Mouse (Mus musculus): ENCODE measurements around the gene Gadd45a. TPM values are rescaled to one million over a fixed set of nuclear protein-coding genes. Genes with fewer than 3 reads are reported as not detected.
A peak's percentile ranks its signal among the peaks of the same experiment; 100 is the strongest.
"Not testable (repeated sequence)": the region's sequence is repeated elsewhere in the genome, so short reads cannot be mapped to it uniquely, and the experiment has no call there.

Gene Gadd45a
- polyA plus RNA-seq, 1 experiment from 2014 or later: 27.0 TPM

- H3K27me3 ChIP-seq: peaks cover 6% of the 10 kb centered on the region; the same call in 1 of the 2 replicates
Observed at GRCm38 (mm10) chr6:67029312-67029950, 7.8 kb downstream of the Gadd45a start.

GRCm38 (mm10) chr6:67027438-67028142 is 9.7 kb downstream of the Gadd45a start:
- H3K4me1 ChIP-seq: peaks cover 9% of the 10 kb centered on the region
- no peak overlapping the region for H3K9ac ChIP-seq
- peaks cover 6% of the 10 kb centered on the region; the same call in 1 of the 2 replicates for H3K27me3 ChIP-seq
- no peak for ATAC-seq (ENCODE audit: low FRiP score)
- no peaks in the 10 kb centered on the region for H3K36me3 ChIP-seq (replicated peaks)
- H3K4me3 ChIP-seq (replicated peaks): no peak overlapping the region
- H3K4me2 ChIP-seq: no peak overlapping the region
- no peak overlapping the region for H3K27ac ChIP-seq
- WGBS: 80% methylated on average over 9 of the region's 9 CpGs
- H3K9me3 ChIP-seq: no peaks in the 10 kb centered on the region

More at GRCm38 (mm10) chr6:67029312-67029950, 7.8 kb downstream of the Gadd45a start:
- Histone ChIP-seq H3K4me3 (replicated peaks) (no peak overlapping the region), H3K36me3 (replicated peaks) (no peaks in the 10 kb centered on the region), H3K9ac (no peak overlapping the region), H3K9me3 (no peaks in the 10 kb centered on the region), H3K4me1 (peaks cover 15% of the 10 kb centered on the region), H3K4me2 (no peak overlapping the region), H3K27ac (no peak overlapping the region)
- WGBS: 33% methylated on average over 5 of the region's 5 CpGs
- peak; percentile 57; the same call in 1 of the 2 replicates for ATAC-seq (ENCODE audit: low FRiP score)

GRCm38 (mm10) chr6:67026661-67027060 is 10.6 kb downstream of the Gadd45a start:
- ATAC-seq (ENCODE audit: low FRiP score): no peak
- peaks cover 6% of the 10 kb centered on the region; the same call in 1 of the 2 replicates for H3K27me3 ChIP-seq
- no peaks in the 10 kb centered on the region for H3K9me3 ChIP-seq
- H3K4me1 ChIP-seq: peaks cover 9% of the 10 kb centered on the region
- no peak overlapping the region for H3K4me3 ChIP-seq (replicated peaks)
- H3K4me2 ChIP-seq: no peak overlapping the region
- 72% methylated on average over 3 of the region's 3 CpGs for WGBS
- no peak overlapping the region for H3K27ac ChIP-seq
- H3K36me3 ChIP-seq (replicated peaks): no peaks in the 10 kb centered on the region
- no peak overlapping the region for H3K9ac ChIP-seq

- Histone ChIP-seq H3K9me3 (no peaks in the 10 kb centered on the region), H3K9ac (no peak overlapping the region), H3K27me3 (no peaks in the 10 kb centered on the region), H3K4me1 (no peaks in the 10 kb centered on the region), H3K36me3 (replicated peaks) (no peaks in the 10 kb centered on the region), H3K4me2 (no peak overlapping the region), H3K4me3 (replicated peaks) (no peak overlapping the region), H3K27ac (no peak overlapping the region)
- ATAC-seq (ENCODE audit: low FRiP score): no peak
- 84% methylated on average over 4 of the region's 4 CpGs for WGBS
Observed at GRCm38 (mm10) chr6:67023729-67024128, 13.5 kb downstream of the Gadd45a start.

GRCm38 (mm10) chr6:67021308-67021707 is 15.9 kb downstream of the Gadd45a start:
- WGBS: 84% methylated on average over 5 of the region's 5 CpGs
- Histone ChIP-seq H3K4me2 (no peak overlapping the region), H3K27me3 (no peaks in the 10 kb centered on the region), H3K4me1 (no peaks in the 10 kb centered on the region), H3K36me3 (replicated peaks) (no peaks in the 10 kb centered on the region), H3K4me3 (replicated peaks) (no peak overlapping the region), H3K27ac (no peak overlapping the region), H3K9ac (no peak overlapping the region), H3K9me3 (no peaks in the 10 kb centered on the region)
- ATAC-seq (ENCODE audit: low FRiP score): no peak

GRCm38 (mm10) chr6:67019001-67019400 is 18.3 kb downstream of the Gadd45a start:
- not testable (repeated sequence) for H3K27ac ChIP-seq; H3K9ac ChIP-seq; H3K27me3 ChIP-seq; H3K36me3 ChIP-seq (replicated peaks); H3K4me3 ChIP-seq (replicated peaks); ATAC-seq (ENCODE audit: low FRiP score); H3K4me2 ChIP-seq; H3K4me1 ChIP-seq; H3K9me3 ChIP-seq
- 80% methylated on average over 7 of the region's 7 CpGs for WGBS

GRCm38 (mm10) chr6:67018365-67018764 is 18.9 kb downstream of the Gadd45a start:
- Histone ChIP-seq H3K36me3 (replicated peaks) (no peaks in the 10 kb centered on the region), H3K9ac (no peak overlapping the region), H3K27me3 (no peaks in the 10 kb centered on the region), H3K4me2 (no peak overlapping the region), H3K27ac (no peak overlapping the region), H3K9me3 (no peaks in the 10 kb centered on the region), H3K4me1 (no peaks in the 10 kb centered on the region), H3K4me3 (replicated peaks) (no peak overlapping the region)
- WGBS: 48% methylated on average over 4 of the region's 4 CpGs
- ATAC-seq (ENCODE audit: low FRiP score): no peak

GRCm38 (mm10) chr6:67016520-67017111 is 20.6 kb downstream of the Gadd45a start:
- Histone ChIP-seq H3K9me3 (no peaks in the 10 kb centered on the region), H3K4me1 (no peaks in the 10 kb centered on the region), H3K4me2 (no peak overlapping the region), H3K27ac (no peak overlapping the region), H3K36me3 (replicated peaks) (no peaks in the 10 kb centered on the region), H3K27me3 (no peaks in the 10 kb centered on the region), H3K4me3 (replicated peaks) (no peak overlapping the region), H3K9ac (no peak overlapping the region)
- no peak for ATAC-seq (ENCODE audit: low FRiP score)
- 81% methylated on average over 7 of the region's 7 CpGs for WGBS

GRCm38 (mm10) chr6:67015739-67016519 is 21.3 kb downstream of the Gadd45a start:
- no peaks in the 10 kb centered on the region for H3K36me3 ChIP-seq (replicated peaks)
- no peak for ATAC-seq (ENCODE audit: low FRiP score)
- no peaks in the 10 kb centered on the region for H3K9me3 ChIP-seq
- no peak overlapping the region for H3K27ac ChIP-seq
- no peak overlapping the region for H3K4me2 ChIP-seq
- 0 out of 2 replicates have a peak, but pooled peaks cover 2% of the 10 kb centered on the region for H3K4me1 ChIP-seq
- H3K27me3 ChIP-seq: no peaks in the 10 kb centered on the region
- H3K9ac ChIP-seq: no peak overlapping the region
- WGBS: 87% methylated on average over 8 of the region's 8 CpGs
- no peak overlapping the region for H3K4me3 ChIP-seq (replicated peaks)

GRCm38 (mm10) chr6:67014679-67015075 is 22.6 kb downstream of the Gadd45a start:
- Histone ChIP-seq H3K9me3 (no peaks in the 10 kb centered on the region), H3K36me3 (replicated peaks) (no peaks in the 10 kb centered on the region), H3K9ac (no peak overlapping the region), H3K27ac (no peak overlapping the region), H3K4me2 (no peak overlapping the region), H3K4me3 (replicated peaks) (no peak overlapping the region), H3K4me1 (peaks cover 7% of the 10 kb centered on the region; the same call in 1 of the 2 replicates), H3K27me3 (no peaks in the 10 kb centered on the region)
- 96% methylated on average over 1 of the region's 1 CpGs for WGBS
- no peak for ATAC-seq (ENCODE audit: low FRiP score)

- Histone ChIP-seq H3K36me3 (replicated peaks) (no peaks in the 10 kb centered on the region), H3K4me3 (replicated peaks) (no peak overlapping the region), H3K27me3 (no peaks in the 10 kb centered on the region), H3K9me3 (no peaks in the 10 kb centered on the region), H3K9ac (no peak overlapping the region), H3K27ac (no peak overlapping the region), H3K4me2 (no peak overlapping the region), H3K4me1 (peaks cover 7% of the 10 kb centered on the region; the same call in 1 of the 2 replicates)
- 87% methylated on average over 9 of the region's 9 CpGs for WGBS
- ATAC-seq (ENCODE audit: low FRiP score): no peak
Observed at GRCm38 (mm10) chr6:67013949-67014678, 23.1 kb downstream of the Gadd45a start.

Data from forebrain, embryonic 12.5 days (tissue).